Mouse (Mus musculus) cerebellum, adult 9-10 months (tissue): ENCODE results near the gene Lmo7.
A peak's percentile ranks its signal among the peaks of the same experiment; 100 is the strongest.

Experiments used
- DNase-seq: peaks from one replicate; pipeline ENCODE4 v3.0.0; 2022

Lmo7 gene

DNA sequence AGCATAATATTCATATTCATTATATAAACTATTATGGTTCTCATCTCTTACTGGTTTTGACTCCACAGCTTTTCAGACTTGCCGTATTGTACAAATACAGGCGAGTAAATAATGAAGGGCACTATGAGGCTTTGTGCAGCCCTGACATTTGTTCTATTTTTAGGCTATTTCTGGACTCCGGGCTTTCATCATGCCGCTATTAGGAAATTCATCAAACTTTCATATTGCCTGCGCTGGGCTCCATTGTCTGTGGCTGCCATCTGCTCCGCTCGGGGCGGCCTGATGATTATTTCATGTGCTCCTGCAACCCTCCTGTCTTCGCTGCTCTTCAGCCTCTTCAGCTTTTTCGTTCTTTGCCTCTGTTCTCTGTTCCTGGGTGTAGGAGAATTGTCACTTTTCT is 50.3 kb downstream of the Lmo7 start:
- no peak for DNase-seq

- DNase-seq = no peak
Measured at GRCm38 (mm10) chr14:101781219-101781618, 51.5 kb downstream of the Lmo7 start.

DNA sequence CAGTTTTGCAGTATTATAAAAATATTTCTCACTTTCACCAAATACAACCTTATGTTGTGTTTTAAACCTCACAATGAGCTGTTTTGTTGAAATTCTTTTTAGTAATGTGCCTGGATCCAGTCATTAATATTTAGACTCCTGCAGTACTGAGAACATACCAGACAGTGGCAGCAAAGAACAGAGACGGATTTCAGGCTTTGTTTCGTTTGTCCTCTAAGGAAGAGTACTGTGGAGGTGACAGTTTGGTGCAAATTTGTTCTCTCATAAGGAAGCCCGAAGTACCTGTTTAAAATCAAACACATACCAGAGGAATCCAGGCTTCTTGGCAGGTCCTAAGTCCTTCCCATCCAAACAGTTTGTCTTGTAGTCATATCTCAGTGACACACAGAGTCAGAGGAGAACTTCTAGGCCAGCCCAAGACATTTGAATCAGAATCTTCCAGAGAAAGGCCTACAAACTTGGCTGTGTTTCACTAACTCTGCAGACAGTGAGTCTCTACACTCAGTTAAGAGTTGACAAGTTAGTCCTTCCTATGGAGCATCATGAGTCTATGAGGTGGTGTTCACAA is 52.3 kb downstream of the Lmo7 start:
- DNase-seq = peak; percentile 5

GRCm38 (mm10) chr14:101784315-101784945 is 54.7 kb downstream of the Lmo7 start:
- no peak for DNase-seq

GRCm38 (mm10) chr14:101787903-101788302 is 58.1 kb downstream of the Lmo7 start:
- no peak for DNase-seq

DNA sequence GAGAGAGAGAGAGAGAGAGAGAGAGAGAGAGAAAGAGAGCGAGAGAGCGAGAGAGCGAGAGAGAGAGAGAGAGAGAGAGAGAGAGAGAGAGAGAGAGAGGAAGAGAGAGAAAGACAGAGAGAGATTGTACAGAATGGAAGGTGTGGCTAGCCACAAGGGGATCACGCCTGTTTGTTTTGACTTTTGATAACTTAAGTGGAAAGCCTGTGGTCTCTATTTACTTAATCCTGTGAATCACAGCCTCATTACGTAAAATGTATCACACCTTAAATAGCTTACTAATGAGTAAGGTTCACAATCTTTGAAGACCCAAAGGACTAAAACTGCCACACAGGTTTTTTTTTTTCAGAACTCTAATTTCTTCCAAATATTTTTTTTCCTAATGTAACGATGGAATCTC is 58.7 kb downstream of the Lmo7 start:
- DNase-seq = no peak

GRCm38 (mm10) chr14:101794553-101795177 is 64.9 kb downstream of the Lmo7 start:
- DNase-seq = no peak

- DNase-seq = no peak
Measured at GRCm38 (mm10) chr14:101797930-101798500, 68.3 kb downstream of the Lmo7 start.

- DNase-seq = no peak
Measured at GRCm38 (mm10) chr14:101798766-101799165, 69.0 kb downstream of the Lmo7 start.

- DNase-seq = no peak
Measured at GRCm38 (mm10) chr14:101801674-101802073, 71.9 kb downstream of the Lmo7 start.

DNA sequence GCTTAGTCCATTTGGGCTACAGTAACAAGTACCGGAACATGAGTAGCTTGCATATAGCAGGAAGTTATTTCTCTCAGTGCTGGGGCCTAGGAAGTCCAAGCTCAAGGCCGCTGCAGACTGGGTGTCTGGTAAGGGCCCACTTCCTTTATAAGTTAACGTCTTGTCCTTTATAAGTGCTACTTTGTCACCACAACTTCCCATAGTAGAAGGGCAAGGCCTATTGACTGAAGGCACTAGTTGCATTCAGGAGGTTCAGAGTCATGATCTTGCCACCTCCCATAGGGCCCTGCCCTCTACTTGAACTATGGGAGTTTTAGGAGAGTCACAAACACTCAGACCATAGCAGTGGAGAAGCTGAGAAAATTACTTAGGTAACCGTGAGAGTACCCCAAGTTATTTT is 74.4 kb downstream of the Lmo7 start:
- no peak for DNase-seq

- DNase-seq = no peak
Measured at GRCm38 (mm10) chr14:101804562-101805327, 75.0 kb downstream of the Lmo7 start.

DNA sequence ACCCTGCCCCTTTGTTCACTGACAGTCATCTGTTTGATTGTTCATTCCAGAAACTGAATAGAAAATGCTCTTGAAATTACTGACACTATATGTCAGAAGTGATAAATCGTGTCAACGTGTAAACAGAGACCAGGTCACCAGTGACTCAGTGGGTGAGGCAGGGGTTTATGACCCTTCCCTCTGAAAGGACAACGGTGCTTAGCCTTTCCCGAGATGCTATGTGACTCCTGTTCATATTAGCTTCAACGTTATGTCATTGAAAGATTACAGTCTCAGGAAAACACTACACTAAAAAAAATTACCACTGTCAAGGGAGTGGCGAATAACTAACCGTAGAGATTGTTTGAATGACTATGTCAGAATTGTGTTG is 75.6 kb downstream of the Lmo7 start:
- no peak for DNase-seq

GRCm38 (mm10) chr14:101806058-101806457 is 76.3 kb downstream of the Lmo7 start:
- DNase-seq = no peak

- no peak for DNase-seq
Measured at GRCm38 (mm10) chr14:101806607-101807006, 76.8 kb downstream of the Lmo7 start.

DNA sequence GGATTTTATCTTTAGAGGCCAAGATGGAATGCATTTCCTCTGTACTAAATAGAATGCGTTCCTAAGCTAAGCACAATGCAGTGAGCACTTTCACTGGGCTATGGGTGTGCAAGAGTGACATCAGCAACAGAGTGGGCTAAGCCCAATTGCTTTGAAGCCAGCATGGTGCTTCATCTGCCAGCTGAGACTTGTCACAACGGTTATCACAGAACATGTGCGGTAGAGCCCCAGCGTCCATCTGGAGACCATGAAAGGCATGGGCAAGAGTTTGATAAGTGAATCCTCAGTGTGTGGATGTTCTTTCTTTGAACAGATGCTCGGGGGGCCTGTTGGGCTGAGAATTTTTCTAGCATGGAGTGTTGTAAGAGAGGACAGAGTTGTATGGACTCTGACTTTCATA is 86.7 kb downstream of the Lmo7 start:
- DNase-seq = no peak

DNA sequence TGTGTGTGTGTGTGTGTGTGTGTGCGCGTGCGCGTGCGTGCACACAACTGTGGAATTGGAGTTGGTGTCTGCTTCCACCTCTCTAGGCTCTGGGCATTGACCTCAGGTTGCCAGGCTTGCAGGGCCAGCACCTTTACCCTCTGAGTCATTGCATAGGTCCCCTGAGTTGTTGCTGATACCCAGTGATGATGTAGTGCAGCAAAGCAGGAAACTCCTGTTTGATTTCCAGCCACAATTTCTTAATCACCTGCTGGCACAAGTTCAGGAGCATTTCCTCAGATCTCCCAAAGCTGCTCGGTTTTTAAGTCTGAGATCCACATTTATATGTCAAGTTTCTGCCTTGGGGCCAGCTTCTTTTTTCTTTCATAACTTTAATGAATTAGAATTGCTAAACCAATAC is 92.6 kb downstream of the Lmo7 start:
- DNase-seq = no peak

DNA sequence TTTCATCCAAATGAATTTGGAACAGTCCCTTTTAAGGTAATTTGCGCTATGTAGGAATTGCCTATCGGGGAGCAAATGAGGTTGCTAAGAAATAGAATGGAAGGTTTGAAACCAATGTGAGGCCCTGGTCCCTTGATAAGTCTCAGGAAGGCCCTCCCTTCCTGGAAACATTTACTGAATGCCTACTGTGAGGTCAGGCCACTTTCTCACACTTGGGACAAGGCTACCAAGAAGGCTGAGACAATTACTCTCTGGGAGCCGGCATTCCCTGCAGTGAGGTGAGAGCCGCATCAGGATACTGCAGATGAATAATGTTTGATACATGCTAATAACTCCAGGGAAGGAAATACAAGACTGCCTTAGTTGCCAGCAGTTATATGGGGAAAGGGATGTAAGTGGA is 93.1 kb downstream of the Lmo7 start:
- DNase-seq = no peak

GRCm38 (mm10) chr14:101829676-101830075 is 99.9 kb downstream of the Lmo7 start:
- no peak for DNase-seq

- no peak for DNase-seq
Measured at GRCm38 (mm10) chr14:101830116-101830515, 100.4 kb downstream of the Lmo7 start.

DNA sequence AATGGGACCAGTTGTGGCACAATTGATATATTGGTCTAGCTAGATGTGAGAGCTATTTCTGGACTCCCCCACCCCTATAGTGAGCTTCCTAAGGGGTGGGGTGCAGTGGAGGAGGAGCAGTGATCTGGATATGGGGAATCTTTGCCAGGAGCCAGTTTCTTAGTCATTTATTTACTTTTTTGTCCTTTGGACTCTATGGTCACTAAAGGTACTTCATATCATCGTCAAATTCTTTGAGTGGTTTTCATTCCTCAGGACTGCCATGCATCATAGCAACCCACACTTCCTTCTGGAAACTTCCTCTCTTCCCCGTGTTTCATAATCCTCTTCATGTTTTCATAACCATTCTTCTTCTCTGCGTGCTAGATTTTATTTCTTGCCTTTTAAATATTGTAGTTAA is 104.4 kb downstream of the Lmo7 start:
- no peak for DNase-seq

- no peak for DNase-seq
Measured at GRCm38 (mm10) chr14:101836401-101836800, 106.6 kb downstream of the Lmo7 start.

- DNase-seq = no peak
Measured at GRCm38 (mm10) chr14:101837176-101837575, 107.4 kb downstream of the Lmo7 start.
